Mouse (Mus musculus) neural tube, embryonic 14.5 days (tissue): ENCODE data around the gene Prkx. TPM values are rescaled to one million over a fixed set of nuclear protein-coding genes. Genes with fewer than 3 reads are reported as not detected.
A peak's percentile ranks its signal among the peaks of the same experiment; 100 is the strongest.

Experiments used
- ATAC-seq: fragments of 200-750 bp; cut with Nextera tagmentation; 2 replicates; pipeline ENCODE4 v1.8.0; 2017; ENCODE audit warnings: low read depth, mild to moderate bottlenecking, moderate TSS enrichment, moderate library complexity
- H3K27ac ChIP-seq: fragments of 300-500 bp; sonication (generic); 2 replicates; pipeline ENCODE4 v1.5.1; 2014; ENCODE audit warnings: low read depth, mild to moderate bottlenecking, control low read depth, low read length, moderate library complexity, mixed read lengths
- H3K27me3 ChIP-seq: fragments of 300-500 bp; sonication (generic); 2 replicates; pipeline ENCODE4 v1.6.1; 2014; ENCODE audit warnings: low read length; ENCODE audit not compliant: control insufficient read depth, insufficient read depth
- H3K36me3 ChIP-seq: fragments of 300-500 bp; sonication (generic); 2 replicates; pipeline ENCODE4 v1.6.1; 2014; ENCODE audit warnings: low read length, mixed read lengths; ENCODE audit not compliant: control insufficient read depth, insufficient read depth
- H3K4me1 ChIP-seq: fragments of 300-500 bp; sonication (generic); 2 replicates; pipeline ENCODE4 v1.6.1; 2014; ENCODE audit warnings: low read length; ENCODE audit not compliant: control insufficient read depth, insufficient read depth
- H3K4me2 ChIP-seq: fragments of 300-500 bp; sonication (generic); 2 replicates; pipeline ENCODE4 v1.6.1; 2014; ENCODE audit warnings: mild to moderate bottlenecking, low read depth, low read length, control low read depth
- H3K4me3 ChIP-seq: fragments of 300-500 bp; sonication (generic); 2 replicates; pipeline ENCODE4 v1.5.1; 2014; ENCODE audit warnings: low read depth, low read length, control low read depth, mixed read lengths
- H3K9ac ChIP-seq: fragments of 300-500 bp; sonication (generic); replicated peaks from 2 replicates; pipeline ENCODE4 v1.6.1; 2014; ENCODE audit warnings: low read depth, mild to moderate bottlenecking, control low read depth, low read length, mixed read lengths
- H3K9me3 ChIP-seq: fragments of 300-500 bp; sonication (generic); 2 replicates; pipeline ENCODE4 v1.6.1; 2016; ENCODE audit warnings: low read length; ENCODE audit not compliant: control insufficient read depth
- WGBS: fragments of 180-500 bp; shearing (Covaris S2); extraction: QIAGEN DNeasy Blood & Tissue Kit; methylation state at CpG from one replicate; pipeline ENCODE4 v1.1.7; 2014; 5-methylcytosine and 5-hydroxymethylcytosine counted together
- polyA plus RNA-seq: library from polyadenylated mRNA; unstranded; fragments of >200 nt; fragmentation: Nextera tagmentation; extraction: Ambion mirVana; gene quantifications from 2 replicates; pipeline ENCODE4 v1.2.1, GENCODE M21; 2014

Gene Prkx
- polyA plus RNA-seq, 1 experiment from 2014 or later, result 28.9 TPM

- peak; percentile 97 for ATAC-seq
- H3K27ac ChIP-seq, result peak overlapping the region; percentile 70
- peak overlapping the region; percentile 56 for H3K4me3 ChIP-seq
- H3K4me1 ChIP-seq, result 0 out of 2 replicates have a peak, but pooled peaks cover 3% of the 10 kb centered on the region
- H3K36me3 ChIP-seq, result no peaks in the 10 kb centered on the region
- H3K9me3 ChIP-seq, result no peaks in the 10 kb centered on the region
- WGBS, result 20% methylated on average over 23 of the region's 30 CpGs
- peak overlapping the region; percentile 62 for H3K9ac ChIP-seq
- H3K27me3 ChIP-seq, result no peaks in the 10 kb centered on the region
- H3K4me2 ChIP-seq, result peak overlapping the region; percentile 68; the same call in 1 of the 2 replicates
These were observed 262 bp downstream of the Prkx start for GRCm38 (mm10) chrX:77795858-77796174.

DNA sequence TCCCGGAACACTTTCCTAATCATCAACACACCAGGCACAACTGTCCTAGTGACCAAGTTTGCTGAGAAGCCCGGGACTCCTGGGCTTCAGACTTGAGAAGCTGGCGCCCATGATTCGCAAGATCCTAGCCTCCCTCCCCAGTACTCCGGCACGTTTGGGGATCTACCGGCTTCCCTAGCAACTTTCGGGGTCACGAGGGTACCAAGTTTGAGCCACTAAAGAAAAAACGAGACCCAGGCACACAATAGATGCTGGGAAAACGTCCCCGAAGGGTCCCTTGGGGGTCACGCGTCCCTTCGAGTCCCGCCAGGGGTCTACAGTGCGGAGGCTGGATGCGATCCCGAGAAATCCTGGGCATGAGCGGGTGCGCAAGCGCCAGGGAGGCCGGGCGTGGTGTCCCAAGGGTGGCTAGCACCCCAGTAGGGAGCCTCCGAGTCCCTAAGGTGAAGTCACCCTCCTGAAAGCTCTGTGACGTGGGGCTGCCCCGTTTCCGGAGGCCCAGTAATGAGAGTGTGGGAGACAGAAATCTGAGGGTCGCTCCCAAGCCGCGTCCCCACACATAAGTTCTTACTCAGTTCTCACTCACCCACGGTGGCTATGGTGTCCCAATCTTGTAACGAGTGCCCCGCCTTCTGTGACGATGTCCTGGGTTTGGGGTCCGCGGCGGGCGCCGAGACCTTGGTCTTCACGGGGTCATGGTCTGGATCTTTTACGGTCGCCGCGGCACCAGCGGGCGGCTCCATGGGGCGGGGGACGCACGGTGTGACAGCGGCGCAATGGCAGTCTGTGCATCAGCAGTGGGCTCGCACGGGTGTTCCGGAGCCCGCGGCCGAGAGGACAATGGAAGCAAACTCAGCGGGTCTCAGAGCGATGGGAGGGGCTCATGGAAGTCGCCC, 868 bp downstream of the Prkx start:
- Histone ChIP-seq H3K9ac (peak overlapping the region; percentile 62), H3K36me3 (no peaks in the 10 kb centered on the region), H3K4me3 (peak overlapping the region; percentile 56), H3K4me2 (peak overlapping the region; percentile 55), H3K9me3 (no peaks in the 10 kb centered on the region), H3K27ac (peak overlapping the region; percentile 70), H3K4me1 (0 out of 2 replicates have a peak, but pooled peaks cover 3% of the 10 kb centered on the region), H3K27me3 (no peaks in the 10 kb centered on the region)
- 20% methylated on average over 55 of the region's 61 CpGs for WGBS
- peak; percentile 83 for ATAC-seq

DNA sequence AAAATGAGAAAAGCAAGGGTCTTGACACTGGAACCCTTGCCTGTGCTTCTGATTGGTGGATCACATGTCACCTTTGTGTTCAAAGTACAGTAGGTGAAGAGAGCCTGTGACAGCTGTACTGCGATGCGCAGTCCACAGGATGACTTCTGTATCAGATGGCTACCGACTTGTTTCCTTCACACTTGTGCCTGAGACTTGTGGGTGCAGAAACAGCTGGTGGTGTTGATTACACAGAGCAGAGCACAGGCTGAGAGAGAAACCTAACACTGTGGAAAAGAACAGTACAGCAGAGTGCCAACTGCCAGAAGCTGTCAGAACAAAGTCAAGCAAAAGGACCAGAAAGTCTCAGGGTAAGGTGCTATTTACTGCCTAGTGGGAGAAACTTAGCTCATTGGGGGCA, 7.4 kb downstream of the Prkx start:
- no peak for ATAC-seq
- no peak overlapping the region for H3K9ac ChIP-seq
- H3K27ac ChIP-seq, result no peak overlapping the region
- H3K9me3 ChIP-seq, result no peaks in the 10 kb centered on the region
- H3K4me2 ChIP-seq, result no peak overlapping the region
- no peaks in the 10 kb centered on the region for H3K27me3 ChIP-seq
- no peak overlapping the region for H3K4me3 ChIP-seq
- H3K36me3 ChIP-seq, result no peaks in the 10 kb centered on the region
- no peaks in the 10 kb centered on the region for H3K4me1 ChIP-seq
- WGBS, result 89% methylated on average over 3 of the region's 3 CpGs

DNA sequence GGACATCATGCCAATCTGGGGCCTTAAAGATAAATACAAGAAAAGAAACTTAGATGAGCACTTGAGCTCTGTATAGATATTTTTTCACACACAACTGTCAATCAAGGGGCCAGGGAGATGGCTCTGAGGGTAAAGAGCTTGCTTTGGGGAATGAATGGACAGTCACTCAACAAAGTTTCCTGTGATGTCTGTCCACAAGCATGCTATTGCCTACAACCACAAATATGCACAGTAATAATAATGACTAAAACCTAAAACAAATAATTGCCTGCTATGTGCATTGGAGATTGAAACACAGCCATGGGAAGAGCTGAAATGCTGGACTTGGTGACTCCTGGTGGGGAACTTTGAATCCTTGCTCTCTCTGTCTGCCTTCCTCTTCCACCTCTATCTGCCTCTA, 9.7 kb downstream of the Prkx start:
- Histone ChIP-seq H3K36me3 (peaks cover 4% of the 10 kb centered on the region; the same call in 1 of the 2 replicates), H3K9me3 (no peaks in the 10 kb centered on the region), H3K4me2 (no peak overlapping the region), H3K27ac (no peak overlapping the region), H3K27me3 (no peaks in the 10 kb centered on the region), H3K9ac (no peak overlapping the region), H3K4me1 (no peaks in the 10 kb centered on the region), H3K4me3 (no peak overlapping the region)
- ATAC-seq, result no peak

GRCm38 (mm10) chrX:77777822-77778221, 18.3 kb downstream of the Prkx start:
- H3K4me2 ChIP-seq, result no peak overlapping the region
- no peaks in the 10 kb centered on the region for H3K9me3 ChIP-seq
- H3K9ac ChIP-seq, result no peak overlapping the region
- H3K4me1 ChIP-seq, result no peaks in the 10 kb centered on the region
- no peaks in the 10 kb centered on the region for H3K27me3 ChIP-seq
- no peak overlapping the region for H3K27ac ChIP-seq
- H3K36me3 ChIP-seq, result peaks cover 6% of the 10 kb centered on the region
- H3K4me3 ChIP-seq, result no peak overlapping the region
- no peak for ATAC-seq

DNA sequence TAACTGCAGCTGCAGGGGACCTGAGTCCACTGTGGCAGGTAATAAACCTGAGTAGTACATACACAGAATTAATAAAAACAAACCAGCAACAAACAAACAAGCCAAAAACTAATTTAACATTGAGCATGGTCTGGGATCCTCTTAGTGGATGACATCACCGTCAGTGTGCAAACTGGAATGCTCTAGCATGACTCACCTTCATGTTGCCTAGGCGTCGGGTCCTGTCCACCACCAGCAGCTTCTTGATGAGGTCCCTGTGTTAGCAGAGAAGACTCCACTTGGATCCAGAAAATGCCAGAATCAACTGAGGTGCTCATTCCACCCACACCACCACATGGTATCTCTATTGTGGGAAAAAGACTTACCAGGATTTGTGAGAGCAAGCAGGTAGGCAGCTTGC, 30.9 kb downstream of the Prkx start:
- no peaks in the 10 kb centered on the region for H3K4me1 ChIP-seq
- H3K4me2 ChIP-seq, result no peak overlapping the region
- 98% methylated on average over 3 of the region's 3 CpGs for WGBS
- H3K36me3 ChIP-seq, result no peaks in the 10 kb centered on the region
- H3K4me3 ChIP-seq, result no peak overlapping the region
- no peaks in the 10 kb centered on the region for H3K27me3 ChIP-seq
- no peak for ATAC-seq
- no peak overlapping the region for H3K27ac ChIP-seq
- H3K9me3 ChIP-seq, result no peaks in the 10 kb centered on the region
- H3K9ac ChIP-seq, result no peak overlapping the region

DNA sequence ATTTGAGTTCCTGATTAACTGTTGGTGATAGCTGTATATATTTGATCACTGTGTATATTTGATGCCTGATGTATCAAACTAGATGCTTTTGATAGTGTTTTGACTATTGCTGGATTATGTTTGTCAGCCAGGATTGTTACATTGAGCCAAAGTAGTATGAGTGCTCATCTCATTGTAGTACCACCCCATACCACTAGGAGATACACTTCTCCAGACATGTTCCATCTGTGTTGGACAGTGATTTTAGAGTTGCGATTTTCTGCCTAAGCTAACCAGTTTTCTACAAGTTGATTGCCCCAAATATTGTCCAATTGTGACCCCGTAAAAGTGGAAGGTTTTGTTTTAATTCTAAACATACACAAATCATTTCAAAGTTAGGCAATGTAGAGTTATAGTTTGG, 51.8 kb downstream of the Prkx start:
- no peak overlapping the region for H3K4me2 ChIP-seq
- H3K4me1 ChIP-seq, result no peaks in the 10 kb centered on the region
- no peak for ATAC-seq
- no peaks in the 10 kb centered on the region for H3K27me3 ChIP-seq
- H3K27ac ChIP-seq, result no peak overlapping the region
- H3K36me3 ChIP-seq, result no peaks in the 10 kb centered on the region
- no peak overlapping the region for H3K4me3 ChIP-seq
- H3K9ac ChIP-seq, result no peak overlapping the region
- no peaks in the 10 kb centered on the region for H3K9me3 ChIP-seq
- WGBS, result 78% methylated on average over 2 of the region's 2 CpGs

DNA sequence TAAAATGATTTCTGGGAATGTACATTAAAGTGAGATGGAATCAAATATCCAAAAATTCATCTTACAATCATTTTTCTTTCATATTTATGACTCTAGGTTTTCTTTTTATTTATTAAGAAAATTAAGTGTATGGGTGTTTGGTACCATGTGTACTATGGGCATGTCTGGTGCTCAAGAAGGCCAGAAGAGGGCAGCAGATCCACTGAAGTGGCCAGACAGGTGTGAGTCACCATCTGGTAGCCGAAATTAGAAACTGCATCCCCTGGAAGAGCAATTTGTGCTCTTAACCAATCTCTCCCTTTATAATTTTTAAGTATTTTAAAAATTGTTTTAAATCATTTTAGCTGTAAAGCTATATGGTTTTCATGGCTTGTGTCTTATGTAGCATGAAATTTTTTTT, 54.7 kb downstream of the Prkx start:
- Histone ChIP-seq H3K36me3 (no peaks in the 10 kb centered on the region), H3K27ac (no peak overlapping the region), H3K4me2 (no peak overlapping the region), H3K9me3 (no peaks in the 10 kb centered on the region), H3K9ac (no peak overlapping the region), H3K4me3 (no peak overlapping the region), H3K27me3 (no peaks in the 10 kb centered on the region), H3K4me1 (no peaks in the 10 kb centered on the region)
- no peak for ATAC-seq
- 24% methylated on average over 1 of the region's 1 CpGs for WGBS

- no peak overlapping the region for H3K4me3 ChIP-seq
- H3K27me3 ChIP-seq, result no peaks in the 10 kb centered on the region
- no peak overlapping the region for H3K4me2 ChIP-seq
- H3K4me1 ChIP-seq, result no peaks in the 10 kb centered on the region
- peak; percentile 54 for ATAC-seq
- no peaks in the 10 kb centered on the region for H3K9me3 ChIP-seq
- H3K9ac ChIP-seq, result no peak overlapping the region
- H3K36me3 ChIP-seq, result no peaks in the 10 kb centered on the region
- no peak overlapping the region for H3K27ac ChIP-seq
- WGBS, result 71% methylated on average over 9 of the region's 9 CpGs
These were observed 62.0 kb downstream of the Prkx start for GRCm38 (mm10) chrX:77733930-77734536.
